ENCODE assay signal across 8 mouse cellular contexts in the genomic region with DNA sequence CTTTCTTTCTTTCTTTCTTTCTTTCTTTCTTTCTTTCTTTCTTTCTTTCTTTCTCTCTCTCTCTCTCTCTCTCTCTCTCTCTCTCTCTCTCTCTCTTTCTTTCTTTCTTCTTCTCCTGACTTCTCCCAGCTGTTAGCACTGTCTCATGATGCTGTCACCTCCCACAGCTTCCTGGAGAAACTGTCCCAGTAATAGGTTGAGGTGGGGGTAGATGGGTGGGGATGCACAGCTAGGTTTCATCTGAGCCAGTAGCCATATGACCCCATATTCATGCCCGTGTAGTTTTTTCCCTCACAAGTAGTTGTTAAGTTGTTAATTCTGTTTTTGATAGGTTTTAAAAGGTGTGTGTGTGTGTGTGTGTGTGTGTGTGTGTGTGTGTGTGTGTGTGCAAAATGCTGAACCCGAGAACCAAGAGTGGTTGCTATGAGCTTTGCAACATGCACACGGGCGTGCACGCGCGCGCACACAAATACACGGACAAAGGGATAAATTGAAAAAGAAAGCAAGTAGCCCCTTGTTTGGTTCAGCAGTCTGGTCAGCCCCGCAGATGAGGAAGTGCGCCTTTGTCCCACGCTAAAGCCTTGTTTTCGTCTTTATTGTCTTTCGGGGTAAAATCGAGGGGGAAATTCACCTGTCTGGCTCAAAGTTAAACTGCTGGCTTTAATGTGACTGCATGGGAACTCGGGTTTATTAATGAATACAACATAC.
DNase-seq lines count a peak whose midpoint lies in the region; ATAC-seq and TF ChIP-seq lines count a peak whose summit lies in the region.

No protein-coding gene starts in this region.

- H3K27me3 ChIP-seq in testis, adult 2 months (ENCODE audit: control insufficient read depth, insufficient read depth, low read length): no peaks in the 10 kb centered on the region
- peaks cover 15% of the 10 kb centered on the region for H3K27me3 ChIP-seq in hindbrain, embryonic 13.5 days
- no peaks in the 10 kb centered on the region for H3K27me3 ChIP-seq in stomach, postnatal 0 days (ENCODE audit: control insufficient read depth, insufficient read depth, low read length)

- no peak for TF ChIP-seq EP300 in stomach, postnatal 0 days (optimal IDR thresholded peaks at IDR 0.05)

- H3K9me3 ChIP-seq in hindbrain, embryonic 13.5 days: no peaks in the 10 kb centered on the region
- no peaks in the 10 kb centered on the region for H3K9me3 ChIP-seq in stomach, postnatal 0 days (ENCODE audit: control insufficient read depth, low read length)

- H3K27ac ChIP-seq in testis, adult 2 months (ENCODE audit: control insufficient read depth, insufficient read depth, low read depth, low read length): no peak overlapping the region
- peak overlapping the region; percentile 88 for H3K27ac ChIP-seq in hindbrain, embryonic 13.5 days
- no peak overlapping the region for H3K27ac ChIP-seq in stomach, postnatal 0 days (replicated peaks)

- peak overlapping the region; percentile 65 for H3K9ac ChIP-seq in hindbrain, embryonic 13.5 days
- 0 out of 2 replicates have a peak overlapping the region, but pooled peaks have one; percentile 41 for H3K9ac ChIP-seq in stomach, postnatal 0 days (ENCODE audit: low read length)

- TF ChIP-seq CTCF in testis, adult 2 months (IDR thresholded peaks at IDR 0.05; ENCODE audit: control insufficient read depth, insufficient read depth, insufficient replicate concordance, low read depth, low read length): no peak
- no peak for TF ChIP-seq CTCF in stomach, postnatal 0 days (IDR thresholded peaks at IDR 0.05; ENCODE audit: low read depth)

- peak; percentile 77 for ATAC-seq in hindbrain, embryonic 13.5 days (ENCODE audit: low FRiP score)
- ATAC-seq in stomach, postnatal 0 days (ENCODE audit: low FRiP score, low TSS enrichment): no peak

- WGBS in hindbrain, embryonic 13.5 days: under 1% methylated on average over 16 of the region's 16 CpGs
- 11% methylated on average over 16 of the region's 16 CpGs for WGBS in stomach, postnatal 0 days

- H3K36me3 ChIP-seq in testis, adult 2 months (ENCODE audit: control insufficient read depth, insufficient read depth, low read length): no peaks in the 10 kb centered on the region
- H3K36me3 ChIP-seq in hindbrain, embryonic 13.5 days: no peaks in the 10 kb centered on the region
- H3K36me3 ChIP-seq in stomach, postnatal 0 days (ENCODE audit: control insufficient read depth, insufficient read depth, low read length): no peaks in the 10 kb centered on the region

- H3K4me3 ChIP-seq in testis, adult 2 months (ENCODE audit: control insufficient read depth, low read depth, low read length): peak overlapping the region; percentile 23
- peak overlapping the region; percentile 31 for H3K4me3 ChIP-seq in hindbrain, embryonic 13.5 days
- peak overlapping the region; percentile 34 for H3K4me3 ChIP-seq in stomach, postnatal 0 days (ENCODE audit: low read depth, low read length)

- TF ChIP-seq POLR2A in testis, adult 2 months (IDR thresholded peaks at IDR 0.05; ENCODE audit: control insufficient read depth, low read depth, low read length): no peak

- peak; percentile 51 to 55 for DNase-seq in cerebellum, postnatal 10 days
- no peak for DNase-seq in cerebellum, adult 8-10 months
- DNase-seq in testis, postnatal 14 days (ENCODE audit: low spot score): no peak
- DNase-seq in lung, postnatal 36 days: peak; percentile 17
- peak; percentile 34 for DNase-seq in stomach, postnatal 0 days (ENCODE audit: low spot score)
- DNase-seq in urinary bladder, postnatal 25 days (ENCODE audit: low spot score): no peak

- H3K4me2 ChIP-seq in hindbrain, embryonic 13.5 days: peak overlapping the region; percentile 56
- H3K4me2 ChIP-seq in stomach, postnatal 0 days (replicated peaks; ENCODE audit: low read depth): peak overlapping the region; percentile 65

- peaks cover 3% of the 10 kb centered on the region for H3K4me1 ChIP-seq in testis, adult 2 months (ENCODE audit: control insufficient read depth, insufficient read depth, low read length)
- H3K4me1 ChIP-seq in hindbrain, embryonic 13.5 days (replicated peaks): peaks cover 22% of the 10 kb centered on the region
- peaks cover 5% of the 10 kb centered on the region; the same call in 1 of the 2 replicates for H3K4me1 ChIP-seq in stomach, postnatal 0 days (replicated peaks; ENCODE audit: control insufficient read depth, insufficient read depth)

Comparison
In these comparisons a context has a peak if more than half of its experiments do, and no peak if none do; other contexts are left out.
1. DNase-seq: peak in cerebellum, postnatal 10 days (2 of 2), lung, postnatal 36 days (single experiment) and stomach, postnatal 0 days (single experiment); none in cerebellum, adult 8-10 months (single experiment), testis, postnatal 14 days (single experiment) and urinary bladder, postnatal 25 days (single experiment).
2. Peak in every context shown above with its lines, with median percentiles within 50 percentile points of each other: H3K4me3 ChIP-seq.